Mouse (Mus musculus) natural killer cell, adult 2 months (primary cell): ENCODE results near the gene Hist3h2ba.
A peak's percentile ranks its signal among the peaks of the same experiment; 100 is the strongest.

ENCODE experiments used
- DNase-seq, 2 experiments: peaks; one replicate each; pipeline ENCODE4 v3.0.0; 2022; ENCODE audit warnings: low spot score in 2 of 2

The Hist3h2ba gene

DNA sequence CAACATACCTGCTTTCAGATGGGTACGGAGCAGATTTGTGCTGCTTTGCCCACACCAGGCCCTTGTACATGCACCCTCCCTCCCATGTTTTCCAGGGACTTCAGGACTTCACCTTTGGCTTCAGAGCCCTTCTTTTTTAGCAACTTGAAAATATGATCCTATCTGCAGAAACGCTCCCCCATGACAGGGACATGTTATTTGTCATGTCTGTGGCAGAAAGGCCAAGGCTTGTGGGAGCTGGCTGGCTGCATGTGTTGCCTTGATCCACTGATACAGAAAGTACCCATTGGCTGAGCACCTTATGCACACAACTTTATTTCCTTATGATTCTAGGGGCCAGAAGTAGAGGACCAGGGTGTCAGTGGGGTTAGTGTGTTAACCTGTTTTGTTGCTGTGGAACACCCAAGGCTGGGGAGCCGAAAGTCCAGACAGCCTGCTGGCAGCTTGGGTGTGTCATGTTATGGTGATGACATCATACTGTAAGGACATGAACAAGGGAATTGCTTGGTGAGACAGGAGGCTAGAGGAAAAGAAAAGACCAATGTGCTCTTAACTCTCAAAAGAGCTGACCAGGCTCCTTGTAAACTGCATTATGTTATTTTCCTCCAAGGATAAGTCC lies 36.7 kb downstream of the Hist3h2ba start:
- DNase-seq: no peak

DNA sequence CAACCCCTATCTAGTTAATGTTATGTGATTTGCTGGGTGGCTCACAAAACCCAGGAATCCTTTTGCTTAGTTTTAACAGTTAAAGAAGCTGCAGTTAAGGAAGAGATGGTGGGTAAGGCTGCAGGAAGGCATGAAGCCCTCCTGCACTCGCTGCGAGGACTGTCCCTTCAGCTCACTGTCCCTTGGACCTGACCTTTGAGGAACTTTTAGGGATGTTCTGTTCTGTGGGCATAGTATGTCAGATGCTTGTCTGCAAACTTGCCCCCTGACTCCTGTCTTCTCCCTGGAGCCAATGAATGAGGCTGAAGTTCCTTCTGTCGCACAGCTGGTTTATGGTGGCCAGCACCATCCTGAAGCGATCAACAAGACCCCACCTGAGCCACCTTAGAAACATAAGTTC lies 40.4 kb downstream of the Hist3h2ba start:
- no peak for DNase-seq

DNA sequence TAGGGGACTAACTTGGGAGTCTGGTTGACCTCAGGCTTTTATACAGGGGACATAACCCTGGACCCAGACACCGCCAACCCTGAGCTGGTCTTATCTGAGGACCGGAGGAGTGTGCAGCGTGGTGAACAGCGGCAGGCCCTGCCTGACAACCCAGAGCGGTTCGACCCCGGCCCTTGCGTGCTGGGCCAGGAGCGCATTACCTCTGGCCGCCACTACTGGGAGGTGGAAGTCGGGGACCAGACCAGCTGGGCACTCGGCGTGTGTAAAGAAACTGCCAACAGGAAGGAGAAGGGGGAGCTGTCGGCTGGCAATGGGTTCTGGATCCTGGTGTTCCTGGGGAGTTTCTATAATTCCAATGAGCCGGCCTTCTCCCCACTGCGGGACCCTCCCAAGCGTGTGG lies 41.4 kb downstream of the Hist3h2ba start:
- DNase-seq: no peak

DNA sequence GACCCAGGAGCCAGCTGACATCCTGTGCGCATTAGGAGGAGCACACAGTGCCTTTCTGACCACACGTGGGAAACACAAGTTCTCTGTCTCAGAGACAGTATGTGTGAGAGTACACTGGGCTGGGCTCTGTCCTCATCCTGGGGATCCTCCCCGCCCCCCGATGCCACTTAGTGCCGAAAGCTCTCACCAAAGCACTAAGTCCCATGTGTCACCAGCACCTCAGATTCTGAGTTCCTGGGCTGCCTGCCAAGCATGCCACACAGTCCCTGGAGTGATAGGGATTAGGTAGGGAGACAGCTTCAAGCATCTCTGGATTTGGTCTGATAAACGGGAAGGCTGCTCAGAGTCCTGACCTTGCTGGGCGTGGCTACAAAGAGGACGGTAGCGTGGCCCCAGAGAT lies 42.1 kb downstream of the Hist3h2ba start:
- DNase-seq: no peak

DNA sequence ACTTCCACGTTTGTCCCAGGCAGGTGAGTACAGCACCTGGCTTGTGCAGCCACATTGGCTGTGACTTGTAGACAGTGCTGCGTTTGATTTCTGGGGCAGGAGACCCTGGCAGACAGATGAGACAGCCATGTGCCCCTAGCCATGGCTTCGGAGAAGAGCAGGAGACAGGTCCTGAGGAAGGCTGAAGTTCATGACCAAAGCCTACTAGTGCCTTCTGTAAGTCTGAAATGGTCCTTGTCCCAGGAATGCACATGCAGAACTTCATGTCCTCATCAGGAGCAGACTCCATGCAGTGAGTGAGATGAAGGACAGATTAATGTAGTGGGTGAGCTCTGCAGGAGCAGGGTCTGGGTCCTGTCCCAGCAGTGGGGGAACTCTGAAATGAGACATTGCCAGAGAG lies 43.2 kb downstream of the Hist3h2ba start:
- DNase-seq: no peak

DNA sequence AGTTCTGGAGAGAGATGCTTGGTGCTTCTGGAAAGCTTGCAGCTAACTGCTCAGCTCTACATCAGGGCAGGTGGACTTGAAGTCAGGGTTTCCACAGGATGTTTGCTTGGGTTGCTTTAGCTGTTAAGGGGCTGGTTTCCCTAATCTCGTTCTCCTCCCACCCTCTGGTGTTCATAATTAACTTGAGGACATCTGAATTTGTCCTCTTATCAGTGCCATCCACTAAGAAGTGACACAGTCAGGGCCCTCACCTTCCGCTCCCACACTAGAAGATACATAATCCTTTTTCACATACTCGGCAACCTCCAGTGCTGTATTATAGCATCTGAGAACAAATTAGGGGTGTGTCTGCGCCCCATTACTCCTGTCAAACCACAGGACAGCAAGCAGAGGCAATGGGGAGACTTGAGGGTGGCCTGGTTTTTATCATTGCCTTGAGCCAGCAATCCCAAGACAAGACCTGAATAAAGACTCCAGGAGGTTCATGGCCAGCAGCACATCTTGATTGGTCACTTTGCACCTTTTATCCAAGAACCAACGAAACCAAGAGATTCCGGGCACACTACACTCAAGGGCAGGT lies 44.5 kb downstream of the Hist3h2ba start:
- no peak for DNase-seq

DNA sequence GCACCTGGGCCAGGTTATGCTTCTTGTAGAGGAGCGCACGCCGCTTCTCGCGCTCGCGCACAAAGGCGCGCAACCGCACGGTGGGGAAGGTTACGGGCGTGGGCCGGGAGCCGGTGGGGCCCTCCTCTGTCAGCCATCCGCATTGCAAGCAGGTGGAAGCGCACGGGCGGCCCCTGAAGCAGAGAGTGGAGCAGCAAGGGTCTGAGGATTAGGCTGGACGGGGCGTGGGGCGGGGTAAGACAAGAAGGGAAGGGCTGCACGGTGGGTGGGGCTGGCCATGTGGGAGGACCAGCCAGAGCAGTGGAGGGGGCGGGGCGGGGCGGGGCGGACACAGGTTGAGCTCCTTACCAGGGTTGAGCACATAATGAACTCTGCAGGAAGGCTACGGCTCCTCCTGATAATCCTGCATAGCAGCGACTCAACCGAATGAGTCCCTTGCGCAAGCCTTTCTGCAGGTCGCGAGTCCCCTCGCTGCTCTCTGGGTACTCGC lies 45.7 kb downstream of the Hist3h2ba start:
- peak in 1 of 2 experiments; percentile 54 for DNase-seq

DNA sequence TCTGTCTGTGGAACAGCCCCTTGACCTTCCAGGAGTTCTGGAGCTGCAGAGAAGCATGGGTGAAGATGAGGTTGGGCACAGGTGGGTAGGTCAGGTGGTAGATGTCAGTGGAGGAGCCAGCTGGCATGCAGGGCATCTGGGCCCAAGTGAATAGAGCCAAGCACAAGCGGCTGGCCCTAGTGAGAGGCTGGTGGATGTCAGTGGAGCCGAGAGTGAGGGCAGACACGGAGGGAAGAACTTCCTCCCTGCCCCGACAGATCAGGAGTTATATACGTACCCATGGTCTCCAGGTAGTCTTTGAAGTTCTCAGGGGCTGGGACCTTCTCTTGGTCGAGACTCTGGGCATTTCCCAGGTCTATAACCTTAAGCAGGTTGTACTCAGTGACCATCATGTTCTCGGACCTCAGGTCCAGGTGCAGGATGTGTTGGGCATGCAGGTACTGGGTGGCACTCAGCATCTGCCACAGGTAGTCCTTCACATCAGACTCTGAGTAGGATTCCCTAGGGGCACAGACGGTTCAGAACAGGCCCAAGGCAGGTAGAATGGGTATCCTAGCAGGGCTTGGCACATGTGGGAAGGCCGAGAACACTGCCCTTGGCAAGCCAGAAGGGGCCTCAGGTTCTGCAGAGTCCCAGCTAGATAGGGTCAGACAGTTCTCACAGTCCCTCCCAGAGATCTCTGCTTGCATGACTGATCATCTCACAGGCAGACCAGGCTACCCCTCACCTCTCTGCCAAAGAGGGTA lies 46.5 kb downstream of the Hist3h2ba start:
- DNase-seq: no peak

DNA sequence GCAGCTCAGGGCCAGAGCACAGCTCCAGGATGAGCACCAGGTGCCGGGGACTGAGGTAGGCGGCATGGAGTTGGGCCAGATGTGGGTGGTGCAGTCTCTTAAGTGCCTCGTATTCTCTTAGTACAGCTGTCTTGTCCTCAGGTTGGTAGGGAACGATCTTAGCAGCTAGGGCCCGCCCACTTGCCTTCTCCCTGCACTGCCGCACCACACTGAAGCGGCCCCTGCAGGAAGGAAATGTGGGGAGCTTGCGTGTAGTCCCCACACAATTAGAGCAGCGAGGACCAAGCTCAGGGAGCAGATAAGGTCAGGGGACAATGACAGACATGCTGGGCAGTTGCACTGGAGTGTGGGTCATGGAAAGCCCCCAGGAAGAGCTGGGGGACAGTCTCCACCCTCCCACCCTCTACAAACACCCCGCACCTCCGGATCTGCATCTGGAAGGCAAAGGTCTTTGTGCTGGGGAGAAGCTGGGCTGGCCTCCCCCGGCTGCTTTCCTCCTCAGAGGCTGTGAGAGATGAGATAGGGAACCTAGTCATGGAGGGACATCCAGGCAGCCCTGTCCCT lies 47.2 kb downstream of the Hist3h2ba start:
- peak in 1 of 2 experiments; percentile 26 for DNase-seq

DNA sequence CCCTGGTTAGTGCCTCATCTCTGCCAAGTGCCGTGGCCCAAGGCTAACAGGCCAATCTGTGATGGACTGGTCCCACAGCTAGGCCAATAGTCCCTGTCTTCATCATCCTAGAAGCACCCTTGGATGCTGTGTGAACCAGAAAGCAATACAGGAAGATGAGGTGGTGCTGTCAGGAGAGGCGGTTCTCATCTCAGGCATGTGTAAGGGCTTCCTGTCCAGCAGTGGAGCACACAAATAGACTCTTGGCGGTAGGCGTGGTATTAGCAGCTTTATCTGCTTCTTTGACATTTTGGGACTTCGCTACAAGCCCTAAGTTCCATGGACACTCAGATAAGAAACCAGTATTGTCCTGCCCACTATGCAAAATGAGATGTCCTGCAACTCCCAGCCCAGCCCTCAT lies 48.8 kb downstream of the Hist3h2ba start:
- DNase-seq: no peak
